Mouse (Mus musculus) MEL (cell line): Measurements from ENCODE around the gene Klhdc3. TPM values are rescaled to one million over a fixed set of nuclear protein-coding genes. Genes with fewer than 3 reads are reported as not detected.

Experiments
- DNase-seq: peaks from one replicate; pipeline ENCODE4 v3.0.0; 2011; ENCODE audit warnings: low read depth, low spot score
- H3K27ac ChIP-seq: 2 replicates; pipeline ENCODE4 v1.5.1; 2012; ENCODE audit warnings: low read depth, mild to moderate bottlenecking, control low read depth, low read length, moderate library complexity; ENCODE audit not compliant: control insufficient read depth
- H3K27me3 ChIP-seq, 2 experiments: fragments of 150-350 bp in 1 of 2; sonication (generic) in 1 of 2; 2 replicates each; pipeline ENCODE4 v1.6.1; 2012; ENCODE audit warnings: low read length in 2 of 2, mild to moderate bottlenecking in 2 of 2, improper control_type of control experiment in 1 of 2, moderate library complexity in 1 of 2; ENCODE audit not compliant: insufficient read depth in 2 of 2, control insufficient read depth in 1 of 2
- H3K36me3 ChIP-seq, 2 experiments: 2 replicates each; pipeline ENCODE4 v1.6.1; 2012 to 2014; ENCODE audit warnings: low read length in 2 of 2, improper control_type of control experiment in 1 of 2, inconsistent platforms in 1 of 2, mild to moderate bottlenecking in 1 of 2; ENCODE audit not compliant: insufficient read depth in 2 of 2, control insufficient read depth in 1 of 2
- H3K4me1 ChIP-seq, 2 experiments: fragments of 150-350 bp in 1 of 2; sonication (generic) in 1 of 2; 2 replicates each; pipeline ENCODE4 v1.6.1; 2012; ENCODE audit warnings: low read length in 2 of 2, improper control_type of control experiment in 1 of 2, mild to moderate bottlenecking in 1 of 2; ENCODE audit not compliant: insufficient read depth in 2 of 2, control insufficient read depth in 1 of 2
- H3K4me3 ChIP-seq, 2 experiments: fragments of 150-350 bp in 1 of 2; sonication (generic) in 1 of 2; 2 replicates each; pipeline ENCODE4 v1.5.1; 2012; ENCODE audit warnings: low read depth in 2 of 2, low read length in 2 of 2, mild to moderate bottlenecking in 2 of 2, moderate library complexity in 2 of 2, control low read depth in 1 of 2, improper control_type of control experiment in 1 of 2; ENCODE audit not compliant: control insufficient read depth in 1 of 2, insufficient read depth in 1 of 2
- H3K79me2 ChIP-seq: 2 replicates; pipeline ENCODE4 v1.6.1; 2012; ENCODE audit warnings: mild to moderate bottlenecking, low read length, moderate library complexity; ENCODE audit not compliant: control insufficient read depth, poor library complexity, insufficient read depth
- H3K9ac ChIP-seq: 2 replicates; pipeline ENCODE4 v1.6.1; 2012; ENCODE audit warnings: low read depth, mild to moderate bottlenecking, control low read depth, low read length, moderate library complexity; ENCODE audit not compliant: control insufficient read depth, poor library complexity, severe bottlenecking
- H3K9me3 ChIP-seq: fragments of 150-350 bp; sonication (generic); replicated peaks from 2 replicates; pipeline ENCODE4 v1.6.1; 2012; ENCODE audit warnings: mild to moderate bottlenecking, low read length, improper control_type of control experiment, moderate library complexity; ENCODE audit not compliant: insufficient read depth
- CHD1 ChIP-seq: IDR thresholded peaks from 2 replicates; pipeline ENCODE4 v1.6.1; 2012; ENCODE audit warnings: low read depth, mild to moderate bottlenecking, inconsistent platforms, low read length, improper control_type of control experiment
- CHD2 ChIP-seq: IDR thresholded peaks from 2 replicates; pipeline ENCODE4 v1.6.1; 2011; ENCODE audit warnings: low read length, improper control_type of control experiment
- CTCF ChIP-seq, 3 experiments: IDR thresholded peaks in 2 of 3; conservative IDR thresholded peaks in 1 of 3; 2 replicates each; pipeline ENCODE4 v1.5.1; 2011 to 2012; ENCODE audit warnings: low read length in 3 of 3, low read depth in 2 of 3, mild to moderate bottlenecking in 2 of 3, improper control_type of control experiment in 1 of 3, inconsistent platforms in 1 of 3, mixed read lengths in 1 of 3, moderate library complexity in 1 of 3; ENCODE audit not compliant: control insufficient read depth in 1 of 3, insufficient read depth in 1 of 3, poor library complexity in 1 of 3, severe bottlenecking in 1 of 3
- E2F4 ChIP-seq: IDR thresholded peaks from 2 replicates; pipeline ENCODE4 v1.6.1; 2011; ENCODE audit warnings: low read depth, low read length, improper control_type of control experiment, borderline replicate concordance
- ELF1 ChIP-seq: IDR thresholded peaks from 2 replicates; pipeline ENCODE4 v1.6.1; 2014; ENCODE audit warnings: low read depth, mild to moderate bottlenecking, inconsistent platforms, low read length, improper control_type of control experiment, moderate library complexity
- EP300 ChIP-seq, 2 experiments: IDR thresholded peaks; 2 replicates each; pipeline ENCODE4 v1.6.1; 2011; ENCODE audit warnings: improper control_type of control experiment in 2 of 2, low read length in 2 of 2, low read depth in 1 of 2, mild to moderate bottlenecking in 1 of 2
- GABPA ChIP-seq: IDR thresholded peaks from 2 replicates; pipeline ENCODE4 v1.6.1; 2012; ENCODE audit warnings: low read depth, mild to moderate bottlenecking, inconsistent platforms, low read length, improper control_type of control experiment, moderate library complexity
- GATA1 ChIP-seq: IDR thresholded peaks from 2 replicates; pipeline ENCODE4 v1.6.1; 2011; ENCODE audit warnings: low read depth, low read length, improper control_type of control experiment
- HCFC1 ChIP-seq: IDR thresholded peaks from 2 replicates; pipeline ENCODE4 v1.6.1; 2012; ENCODE audit warnings: low read depth, mild to moderate bottlenecking, inconsistent platforms, low read length, improper control_type of control experiment, moderate library complexity
- JUND ChIP-seq: IDR thresholded peaks from 2 replicates; pipeline ENCODE4 v1.6.1; 2011; ENCODE audit warnings: low read depth, mild to moderate bottlenecking, improper control_type of control experiment, low read length
- KAT2A ChIP-seq: conservative IDR thresholded peaks from 2 replicates; pipeline ENCODE4 v1.6.1; 2012; ENCODE audit warnings: low read depth, low read length, improper control_type of control experiment, inconsistent platforms
- MAX ChIP-seq: IDR thresholded peaks from 2 replicates; pipeline ENCODE4 v1.6.1; 2011; ENCODE audit warnings: low read length, improper control_type of control experiment
- MEF2A ChIP-seq: IDR thresholded peaks from 2 replicates; pipeline ENCODE4 v1.6.1; 2014; ENCODE audit warnings: low read depth, mild to moderate bottlenecking, inconsistent platforms, low read length, improper control_type of control experiment; ENCODE audit not compliant: poor library complexity, insufficient replicate concordance, severe bottlenecking; ENCODE audit errors: extremely low read depth
- MXI1 ChIP-seq: IDR thresholded peaks from 2 replicates; pipeline ENCODE4 v1.6.1; 2011; ENCODE audit warnings: mild to moderate bottlenecking, low read depth, low read length, improper control_type of control experiment
- MYB ChIP-seq: IDR thresholded peaks from 2 replicates; pipeline ENCODE4 v1.6.1; 2011; ENCODE audit warnings: mild to moderate bottlenecking, low read depth, low read length, improper control_type of control experiment
- NELFE ChIP-seq: IDR thresholded peaks from 2 replicates; pipeline ENCODE4 v1.6.1; 2011; ENCODE audit warnings: low read depth, low read length, improper control_type of control experiment
- NRF1 ChIP-seq: IDR thresholded peaks from 2 replicates; pipeline ENCODE4 v1.6.1; 2014; ENCODE audit warnings: low read depth, mild to moderate bottlenecking, inconsistent platforms, low read length, improper control_type of control experiment, moderate library complexity; ENCODE audit not compliant: poor library complexity, insufficient read depth, severe bottlenecking
- POLR2AphosphoS2 ChIP-seq: IDR thresholded peaks from 2 replicates; pipeline ENCODE4 v1.6.1; 2011; ENCODE audit warnings: low read length, improper control_type of control experiment
- POLR2AphosphoS5 ChIP-seq: IDR thresholded peaks from 2 replicates; pipeline ENCODE4 v1.6.1; 2012; ENCODE audit warnings: low read depth, borderline replicate concordance, mild to moderate bottlenecking, inconsistent platforms, low read length, moderate library complexity, mixed read lengths
- RAD21 ChIP-seq: IDR thresholded peaks from 2 replicates; pipeline ENCODE4 v1.6.1; 2011; ENCODE audit warnings: mild to moderate bottlenecking, low read depth, low read length, improper control_type of control experiment
- SMC3 ChIP-seq: IDR thresholded peaks from 2 replicates; pipeline ENCODE4 v1.6.1; 2011; ENCODE audit warnings: low read depth, low read length, improper control_type of control experiment
- TAL1 ChIP-seq: IDR thresholded peaks from 2 replicates; pipeline ENCODE4 v1.6.1; 2012; ENCODE audit warnings: mild to moderate bottlenecking, inconsistent platforms, low read length, moderate library complexity, mixed read lengths
- TBP ChIP-seq: IDR thresholded peaks from 2 replicates; pipeline ENCODE4 v1.8.0; 2011; ENCODE audit warnings: low read depth, low read length, improper control_type of control experiment
- TCF12 ChIP-seq: IDR thresholded peaks from 2 replicates; pipeline ENCODE4 v1.6.1; 2014; ENCODE audit warnings: low read depth, mild to moderate bottlenecking, inconsistent platforms, low read length, improper control_type of control experiment, moderate library complexity
- USF1 ChIP-seq: IDR thresholded peaks from 2 replicates; pipeline ENCODE4 v1.6.1; 2014; ENCODE audit warnings: low read depth, mild to moderate bottlenecking, inconsistent platforms, low read length, improper control_type of control experiment, moderate library complexity
- USF2 ChIP-seq, 2 experiments: IDR thresholded peaks; 2 replicates each; pipeline ENCODE4 v1.6.1; 2011 to 2012; ENCODE audit warnings: improper control_type of control experiment in 2 of 2, low read length in 2 of 2, borderline replicate concordance in 1 of 2, inconsistent platforms in 1 of 2, low read depth in 1 of 2, mild to moderate bottlenecking in 1 of 2; ENCODE audit not compliant: insufficient read depth in 1 of 2
- ZC3H11A ChIP-seq: IDR thresholded peaks from 2 replicates; pipeline ENCODE4 v1.6.1; 2012; ENCODE audit warnings: low read depth, mild to moderate bottlenecking, inconsistent platforms, low read length, improper control_type of control experiment
- ZKSCAN1 ChIP-seq: IDR thresholded peaks from 2 replicates; pipeline ENCODE4 v1.6.1; 2012; ENCODE audit warnings: low read depth, mild to moderate bottlenecking, inconsistent platforms, low read length, improper control_type of control experiment, moderate library complexity
- ZMIZ1 ChIP-seq: IDR thresholded peaks from 2 replicates; pipeline ENCODE4 v1.6.1; 2012; ENCODE audit warnings: low read depth, mild to moderate bottlenecking, inconsistent platforms, low read length, improper control_type of control experiment, moderate library complexity
- ZNF384 ChIP-seq: IDR thresholded peaks from 2 replicates; pipeline ENCODE4 v1.6.1; 2012; ENCODE audit warnings: low read depth, mild to moderate bottlenecking, inconsistent platforms, low read length, improper control_type of control experiment
- polyA plus RNA-seq, 2 experiments: library from polyadenylated mRNA; stranded (reverse) in 1 of 2; unstranded in 1 of 2; fragments of >175 nt in 1 of 2; fragments of >200 nt in 1 of 2; gene quantifications; 2 replicates each; pipeline versions ENCODE4 v1.2.1 to v1.2.4; 2012; ENCODE audit warnings: low replicate concordance in 2 of 2, low read depth in 1 of 2; ENCODE audit not compliant: insufficient read length in 2 of 2, insufficient read depth in 1 of 2, missing spikeins in 1 of 2
- total RNA-seq: library from RNA; depleted of rRNA; stranded (reverse); fragments of 300-350 nt; gene quantifications from 2 replicates; pipeline ENCODE4 v1.2.3, GENCODE M21; 2012

The Klhdc3 gene
- total and polyA plus RNA-seq, 3 experiments, result 95.0 to 203 TPM; not detected in 1

DNA sequence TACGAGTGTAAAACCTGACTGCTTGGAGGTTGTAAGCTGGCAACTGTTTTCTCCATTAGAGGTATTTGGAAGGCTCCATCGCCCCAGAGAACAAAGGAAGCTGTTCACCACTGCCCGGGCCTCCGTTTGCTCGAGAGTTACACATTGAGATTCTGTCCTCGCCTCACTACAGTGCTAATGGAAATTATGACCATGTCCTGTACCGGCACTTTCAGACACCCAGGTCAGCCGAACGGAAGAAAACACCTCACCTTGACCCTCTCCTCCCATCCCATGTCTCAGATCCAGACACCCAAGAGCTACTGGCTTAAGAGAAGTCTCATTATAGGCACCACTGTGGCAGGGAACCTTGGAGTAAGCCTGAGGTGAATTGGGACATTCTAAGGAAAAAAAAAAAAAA, 33.1 kb upstream of the Klhdc3 start:
- Histone ChIP-seq H3K9ac (no peak overlapping the region), H3K27ac (no peak overlapping the region), H3K9me3 (no peaks in the 10 kb centered on the region), H3K79me2 (peaks cover 21% of the 10 kb centered on the region), H3K4me3 (no peak overlapping the region), H3K4me1 (peaks cover 0 to 16% of the 10 kb centered on the region in 2 experiments; a peak in 2 of 4 replicates), H3K36me3 (peaks cover 4 to 6% of the 10 kb centered on the region in 2 experiments)
- DNase-seq, result no peak
- TF ChIP-seq NRF1 (no peak), ELF1 (no peak), TBP (no peak), HCFC1 (no peak), TAL1 (no peak), POLR2AphosphoS5 (no peak), NELFE (no peak), MXI1 (no peak), ZMIZ1 (no peak), KAT2A (no peak), MEF2A (no peak), GATA1 (no peak), CTCF (IDR thresholded peaks at IDR 0.05 in 2 of 3, conservative IDR thresholded peaks at IDR 0.05 in 1 of 3; ENCODE audit: control insufficient read depth in 1 of 3, insufficient read depth in 1 of 3, low read depth in 2 of 3, low read length in 3 of 3, poor library complexity in 1 of 3, severe bottlenecking in 1 of 3) (no peak), CHD2 (no peak), SMC3 (no peak), POLR2AphosphoS2 (no peak; the same call in 1 of the 2 replicates), ZNF384 (no peak), USF2 (IDR thresholded peaks at IDR 0.05; ENCODE audit: borderline replicate concordance in 1 of 2, insufficient read depth in 1 of 2, low read depth in 1 of 2, low read length in 2 of 2) (no peak)
- TF ChIP-seq, all 39 proteins: peak for 0
- H3K27me3 ChIP-seq, result no peaks in the 10 kb centered on the region

DNA sequence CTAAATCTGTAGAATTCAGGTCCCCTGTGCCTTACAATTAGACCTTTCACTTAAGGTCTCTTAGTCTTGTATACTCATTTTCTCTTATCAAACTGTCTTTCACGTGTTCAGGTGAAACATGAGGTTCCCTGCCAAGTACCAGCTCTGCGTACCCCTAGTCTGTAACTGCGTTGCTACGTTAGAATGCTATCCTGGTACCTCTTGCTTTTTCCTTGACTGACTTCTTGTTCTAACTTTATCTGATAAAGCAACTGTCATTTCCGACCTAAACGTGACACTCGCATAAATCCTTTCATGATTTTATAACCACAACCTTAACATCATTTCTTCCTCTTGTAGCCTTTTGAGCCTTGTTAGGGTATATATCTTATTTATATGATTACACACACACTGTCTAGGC, 31.7 kb upstream of the Klhdc3 start:
- Histone ChIP-seq H3K9ac (peak overlapping the region; percentile 99), H3K4me1 (peaks cover 0 to 16% of the 10 kb centered on the region in 2 experiments; a peak in 2 of 4 replicates), H3K27ac (peak overlapping the region; percentile 70), H3K79me2 (peaks cover 21% of the 10 kb centered on the region), H3K27me3 (no peaks in the 10 kb centered on the region), H3K36me3 (peaks cover 4 to 6% of the 10 kb centered on the region in 2 experiments), H3K4me3 (peak overlapping the region; percentile 84 to 99), H3K9me3 (no peaks in the 10 kb centered on the region)
- peak; percentile 64 for DNase-seq
- TF ChIP-seq NRF1 (no peak), GABPA (no peak), EP300 (IDR thresholded peaks at IDR 0.05; ENCODE audit: low read depth in 1 of 2, low read length in 2 of 2) (peak in 1 of 2 experiments; percentile 57; a peak in 1 of 4 replicates), MYB (peak; percentile 60), KAT2A (no peak), TAL1 (no peak), GATA1 (peak; percentile 69), SMC3 (no peak), MAX (peak; percentile 30; the same call in 1 of the 2 replicates), CTCF (IDR thresholded peaks at IDR 0.05 in 2 of 3, conservative IDR thresholded peaks at IDR 0.05 in 1 of 3; ENCODE audit: control insufficient read depth in 1 of 3, insufficient read depth in 1 of 3, low read depth in 2 of 3, low read length in 3 of 3, poor library complexity in 1 of 3, severe bottlenecking in 1 of 3) (no peak), JUND (no peak), CHD1 (no peak), NELFE (no peak), USF1 (no peak), TCF12 (no peak), E2F4 (no peak), RAD21 (no peak), ZC3H11A (no peak), ZKSCAN1 (no peak), ZNF384 (no peak), POLR2AphosphoS2 (no peak), HCFC1 (no peak), MXI1 (peak; percentile 76)
